Mouse (Mus musculus) adrenal gland, postnatal 25 days (tissue): Measurements from ENCODE around the gene Gigyf2. TPM values are rescaled to one million over a fixed set of nuclear protein-coding genes. Genes with fewer than 3 reads are reported as not detected.
"Not testable (repeated sequence)": the region's sequence is repeated elsewhere in the genome, so short reads cannot be mapped to it uniquely, and the experiment has no call there.

Experiments used
- DNase-seq: peaks from one replicate; pipeline ENCODE4 v3.0.0; 2021; ENCODE audit warnings: mixed read lengths
- total RNA-seq: library from RNA; stranded (reverse); gene quantifications from 2 replicates; pipeline ENCODE4 v1.2.3, GENCODE M21; 2021

Gene Gigyf2
- total RNA-seq, 1 experiment from 2014 or later, result 94.6 TPM

- DNase-seq, result peak; percentile 68
These were observed 120.6 kb downstream of the Gigyf2 start for GRCm38 (mm10) chr1:87447183-87448104.

GRCm38 (mm10) chr1:87449432-87449831 lies 122.6 kb downstream of the Gigyf2 start:
- DNase-seq, result no peak

GRCm38 (mm10) chr1:87456425-87456824 lies 129.6 kb downstream of the Gigyf2 start:
- no peak for DNase-seq

DNA sequence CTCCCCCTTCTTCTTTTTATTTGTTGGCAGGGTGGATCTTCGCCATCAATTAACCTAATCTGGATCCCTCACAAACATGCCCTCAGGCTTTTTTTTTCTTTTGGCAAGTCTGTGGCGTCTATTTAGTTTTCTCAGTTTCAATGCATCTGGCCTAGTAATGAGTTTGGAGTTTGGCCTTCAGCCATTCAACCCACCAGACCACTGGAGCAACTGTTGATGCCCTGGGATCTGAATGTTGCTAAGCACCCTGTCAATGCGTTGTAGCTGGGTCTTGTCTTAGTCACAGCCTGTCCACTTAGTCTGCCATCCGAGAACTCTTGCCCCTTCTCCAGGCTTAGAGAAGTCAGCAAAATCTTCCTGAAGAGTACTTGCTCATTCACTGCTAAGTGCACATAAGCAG lies 131.2 kb downstream of the Gigyf2 start:
- DNase-seq, result no peak

- not testable (repeated sequence) for DNase-seq
These were observed 133.1 kb downstream of the Gigyf2 start for GRCm38 (mm10) chr1:87459856-87460255.

DNA sequence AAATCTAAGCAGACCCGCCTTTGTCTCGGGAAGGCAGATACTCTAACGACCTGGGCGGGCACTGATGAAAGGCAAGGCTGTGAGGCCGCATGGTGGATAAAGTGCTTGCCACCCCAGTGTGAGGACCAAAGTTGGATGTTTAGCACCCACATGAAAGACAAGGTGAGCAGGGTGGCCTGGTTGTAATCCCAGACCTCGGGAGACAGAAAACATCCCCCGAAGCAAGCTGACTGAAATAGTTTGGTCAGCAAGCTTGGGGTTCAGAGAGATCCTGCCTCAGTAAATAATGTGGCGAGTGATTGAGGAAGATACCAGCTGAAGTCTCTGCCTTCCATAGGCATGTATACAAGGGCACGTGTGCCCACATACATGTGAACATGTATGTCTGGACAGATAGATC lies 140.7 kb downstream of the Gigyf2 start:
- no peak for DNase-seq

GRCm38 (mm10) chr1:87468321-87468720 lies 141.5 kb downstream of the Gigyf2 start:
- DNase-seq, result no peak

DNA sequence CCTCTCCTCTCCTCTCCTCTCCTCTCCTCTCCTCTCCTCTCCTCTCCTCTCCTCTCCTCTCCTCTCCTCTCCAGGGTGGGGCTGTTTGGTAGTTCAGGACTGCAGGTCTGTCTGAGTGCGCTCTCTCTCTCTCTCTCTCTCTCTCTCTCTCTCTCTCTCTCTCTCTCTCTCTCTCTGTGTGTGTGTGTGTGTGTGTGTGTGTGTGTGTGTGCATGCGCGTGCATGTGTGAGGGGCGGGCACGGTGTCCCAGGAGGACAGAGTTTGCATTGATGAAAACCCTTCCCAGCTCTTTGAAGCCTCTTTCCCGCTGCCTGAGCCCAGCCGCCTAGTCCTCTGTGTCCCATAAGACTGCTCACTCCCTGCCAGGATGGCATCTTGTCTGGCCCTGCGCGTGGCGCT lies 143.2 kb downstream of the Gigyf2 start, which contains the start of gene Snorc:
TSS of gene Snorc (plus strand) at position 301 of the 400 bp plus-strand sequence.
- not testable (repeated sequence) for DNase-seq

GRCm38 (mm10) chr1:87471914-87472313 lies 145.1 kb downstream of the Gigyf2 start:
- DNase-seq, result no peak

- no peak for DNase-seq
These were observed 145.8 kb downstream of the Gigyf2 start for GRCm38 (mm10) chr1:87472576-87472975.

- no peak for DNase-seq
These were observed 148.5 kb downstream of the Gigyf2 start for GRCm38 (mm10) chr1:87475076-87475895.

DNA sequence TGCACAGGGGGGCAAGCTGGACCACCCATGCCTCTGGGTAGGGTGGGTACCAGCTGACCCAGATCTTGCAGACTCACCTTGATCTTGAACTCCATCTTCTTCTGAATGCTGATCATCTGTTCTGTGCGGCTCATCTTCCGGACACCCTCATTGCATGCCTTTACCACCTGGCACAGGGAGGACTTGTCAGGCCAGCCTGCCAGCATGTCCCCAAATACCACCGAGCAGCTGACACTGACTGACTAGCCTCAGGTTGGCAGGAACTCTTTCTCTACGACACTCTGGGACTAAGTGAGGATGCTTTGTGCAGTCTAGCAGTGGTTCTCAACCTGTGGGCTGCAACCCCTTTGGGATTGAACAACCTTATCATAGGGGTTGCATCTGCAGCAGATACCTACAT lies 155.7 kb downstream of the Gigyf2 start:
- DNase-seq, result no peak

- no peak for DNase-seq
These were observed 159.6 kb downstream of the Gigyf2 start for GRCm38 (mm10) chr1:87486386-87486785.

- no peak for DNase-seq
These were observed 165.5 kb downstream of the Gigyf2 start for GRCm38 (mm10) chr1:87492285-87492684.

- DNase-seq, result no peak
These were observed 166.7 kb downstream of the Gigyf2 start for GRCm38 (mm10) chr1:87493542-87493941.

Other genes starting within 250 kb of the Gigyf2 start
- gene Alppl2, start 237.1 kb upstream of the Gigyf2 start, total RNA-seq, result not detected in 2 replicates
- gene Alpi, start 225.4 kb upstream of the Gigyf2 start, total RNA-seq, result not detected in 2 replicates
- gene Akp3, start 202.0 kb upstream of the Gigyf2 start, total RNA-seq, result not detected in 2 replicates
- gene Ecel1, start 170.5 kb upstream of the Gigyf2 start, total RNA-seq, result 0.67 and 0.73 TPM in 2 replicates
- not detected in 2 replicates for gene Prss56, start 143.7 kb upstream of the Gigyf2 start, total RNA-seq
- not detected in 2 replicates for gene Chrnd, start 136.4 kb upstream of the Gigyf2 start, total RNA-seq
- not detected in 2 replicates for gene Chrng, start 122.3 kb upstream of the Gigyf2 start, total RNA-seq
- 89.9 and 96.0 TPM in 2 replicates for gene Eif4e2, start 113.1 kb upstream of the Gigyf2 start, total RNA-seq
- 310 and 340 TPM in 2 replicates for gene Efhd1, start 62.6 kb upstream of the Gigyf2 start, total RNA-seq
- not detected in 2 replicates for gene Kcnj13, start 67.7 kb downstream of the Gigyf2 start, total RNA-seq
- gene Snorc, start 143.3 kb downstream of the Gigyf2 start, total RNA-seq, result not detected in 2 replicates
- not detected in 2 replicates for gene Neu2, start 182.9 kb downstream of the Gigyf2 start, total RNA-seq
- gene Ngef, start 246.9 kb downstream of the Gigyf2 start, total RNA-seq, result 0.46 TPM in 1 of 2 replicates, not detected in the other